Mouse (Mus musculus): ENCODE measurements at regions not wholly inside any gene's neighbourhood (a gene's known extent, or its start where the extent isn't known, plus 50 kb on each side); places are given as distances from the start of the nearest gene placed in this dataset.

DNA sequence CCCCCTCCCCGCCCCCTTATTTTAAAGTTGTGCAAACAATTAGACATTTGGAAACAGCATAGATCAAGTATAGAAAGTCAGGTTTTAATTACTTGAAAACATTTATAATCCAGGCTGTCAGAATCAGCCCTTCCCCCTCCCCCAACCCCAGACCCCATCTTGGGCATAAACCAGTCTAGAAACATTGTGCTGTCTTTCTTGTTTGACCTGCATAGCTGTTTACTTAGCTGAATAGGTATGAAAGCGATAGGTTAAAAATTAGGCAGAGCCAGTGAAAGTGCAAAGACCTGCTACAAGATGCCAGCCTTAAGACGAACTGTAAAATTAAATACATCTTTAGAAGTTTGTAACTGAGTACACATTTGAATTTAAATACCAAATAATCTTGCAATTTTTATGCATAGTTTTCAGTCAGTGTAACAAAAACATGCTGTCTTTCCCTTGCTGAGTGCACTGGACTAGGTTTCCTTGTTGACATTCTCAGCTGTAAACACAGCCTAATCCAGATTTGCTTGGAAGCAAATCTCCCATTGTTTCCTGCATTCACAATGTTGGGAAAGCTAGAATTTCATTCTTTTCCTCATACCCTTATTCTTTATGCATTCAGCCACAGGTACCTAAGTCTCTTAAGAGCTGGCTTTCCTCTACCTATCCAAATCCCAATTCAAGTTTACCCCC, 234.2 kb upstream of the Tbx18 start:
- H3K4me2 ChIP-seq (replicated peaks) = no peak overlapping the region
- H3K27me3 ChIP-seq (replicated peaks) = no peaks in the 10 kb centered on the region
- no peak for ATAC-seq

DNA sequence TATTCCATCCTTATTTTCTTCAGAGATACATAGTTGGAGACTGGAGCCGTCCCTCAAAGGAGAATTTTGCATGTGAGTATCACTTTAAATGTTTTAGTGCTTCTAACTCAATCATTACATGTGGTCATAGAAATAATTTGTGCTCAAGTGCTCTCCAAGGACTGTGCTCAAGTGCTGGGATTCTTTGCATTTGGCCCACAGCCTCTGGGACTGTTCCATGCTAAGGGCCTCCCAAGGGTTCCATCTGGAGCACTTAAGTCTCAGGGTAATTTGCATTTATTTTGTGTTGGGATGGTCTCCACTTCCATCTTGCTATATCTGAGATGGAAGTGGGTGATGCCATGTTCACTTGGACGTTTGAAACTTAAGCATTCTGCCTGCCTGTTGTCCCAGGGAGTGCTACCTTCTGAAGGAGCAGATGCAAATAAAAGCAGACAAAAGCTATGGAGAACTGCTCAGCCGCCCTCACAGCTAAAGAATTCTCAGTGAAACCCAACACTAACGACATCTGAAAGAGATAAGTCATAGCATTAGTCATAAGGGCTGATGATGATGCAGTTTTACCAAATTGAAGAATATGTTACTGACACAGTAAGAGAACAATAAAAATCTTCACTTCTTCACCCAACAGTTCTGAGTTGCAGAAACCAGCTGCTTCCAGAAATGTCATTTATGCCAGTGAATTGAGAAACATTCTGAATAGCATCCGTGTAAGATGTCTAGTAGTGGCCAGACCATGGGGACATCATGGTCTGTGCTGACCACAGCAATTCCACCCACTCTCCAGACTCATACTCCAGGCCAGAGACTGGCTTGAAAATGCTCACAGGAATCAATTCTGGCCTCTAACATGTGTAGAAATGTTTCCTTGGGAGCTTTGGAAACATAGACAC, 237.4 kb upstream of the Tbx18 start:
- 56% methylated on average over 5 of the region's 5 CpGs for WGBS
- Histone ChIP-seq H3K4me3 (replicated peaks) (no peak overlapping the region), H3K36me3 (no peaks in the 10 kb centered on the region), H3K27ac (no peak overlapping the region), H3K9ac (no peak overlapping the region), H3K4me1 (replicated peaks) (no peaks in the 10 kb centered on the region), H3K4me2 (replicated peaks) (no peak overlapping the region), H3K27me3 (replicated peaks) (no peaks in the 10 kb centered on the region), H3K9me3 (no peaks in the 10 kb centered on the region)
- ATAC-seq = no peak

More for the DNA sequence above, 234.2 kb upstream of the Tbx18 start:
- H3K4me3 ChIP-seq (replicated peaks) = no peak overlapping the region
- WGBS = 43% methylated on average over 3 of the region's 3 CpGs
- no peak overlapping the region for H3K27ac ChIP-seq
- H3K9me3 ChIP-seq = no peaks in the 10 kb centered on the region
- no peak overlapping the region for H3K9ac ChIP-seq
- H3K4me1 ChIP-seq (replicated peaks) = no peaks in the 10 kb centered on the region
- no peaks in the 10 kb centered on the region for H3K36me3 ChIP-seq

DNA sequence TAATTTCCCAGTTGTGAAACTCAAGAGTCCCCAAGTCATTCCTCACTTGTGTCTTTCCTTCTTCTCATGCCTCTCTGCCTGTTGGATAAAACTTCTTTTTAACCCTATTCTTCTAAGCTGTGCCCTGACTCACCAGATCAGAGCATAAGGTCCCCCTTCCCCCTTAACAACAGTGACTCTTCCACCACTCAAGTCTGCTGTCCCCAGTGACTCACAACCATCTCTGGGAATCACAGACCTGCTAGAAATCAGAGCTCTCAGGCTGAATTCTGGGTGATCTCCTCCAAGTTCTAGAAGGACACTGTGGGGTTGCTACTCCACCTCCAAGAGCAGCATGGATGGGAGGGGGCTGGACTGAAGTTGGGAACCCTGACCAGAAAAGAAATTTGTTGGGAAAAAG, 239.5 kb upstream of the Tbx18 start:
- no peak for ATAC-seq
- no peaks in the 10 kb centered on the region for H3K9me3 ChIP-seq
- no peaks in the 10 kb centered on the region for H3K36me3 ChIP-seq
- H3K9ac ChIP-seq = no peak overlapping the region
- no peak overlapping the region for H3K4me3 ChIP-seq (replicated peaks)
- H3K4me1 ChIP-seq (replicated peaks) = no peaks in the 10 kb centered on the region
- no peak overlapping the region for H3K4me2 ChIP-seq (replicated peaks)
- H3K27ac ChIP-seq = no peak overlapping the region
- no peaks in the 10 kb centered on the region for H3K27me3 ChIP-seq (replicated peaks)

DNA sequence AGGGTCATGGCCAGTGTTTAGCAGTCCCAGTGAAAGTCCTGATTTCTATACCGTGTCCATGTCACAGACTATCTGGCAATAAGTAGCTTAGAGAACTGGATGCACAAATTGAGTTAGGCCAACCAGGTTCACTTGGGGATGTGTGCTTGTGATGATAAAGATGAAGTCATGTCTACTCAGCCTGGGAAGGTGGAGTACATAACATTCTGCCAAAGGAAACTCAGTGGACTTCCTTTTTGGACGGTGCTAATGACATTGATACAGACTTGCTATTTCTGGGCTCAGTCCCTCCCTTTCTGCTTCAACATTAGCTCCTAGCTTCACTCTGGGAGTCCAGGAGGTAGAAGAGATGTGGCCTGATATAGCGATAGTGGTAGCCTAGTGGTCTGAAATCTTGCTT, 240.7 kb upstream of the Tbx18 start:
- Histone ChIP-seq H3K4me2 (replicated peaks) (no peak overlapping the region), H3K27me3 (replicated peaks) (no peaks in the 10 kb centered on the region)
- WGBS = 83% methylated on average over 3 of the region's 3 CpGs

DNA sequence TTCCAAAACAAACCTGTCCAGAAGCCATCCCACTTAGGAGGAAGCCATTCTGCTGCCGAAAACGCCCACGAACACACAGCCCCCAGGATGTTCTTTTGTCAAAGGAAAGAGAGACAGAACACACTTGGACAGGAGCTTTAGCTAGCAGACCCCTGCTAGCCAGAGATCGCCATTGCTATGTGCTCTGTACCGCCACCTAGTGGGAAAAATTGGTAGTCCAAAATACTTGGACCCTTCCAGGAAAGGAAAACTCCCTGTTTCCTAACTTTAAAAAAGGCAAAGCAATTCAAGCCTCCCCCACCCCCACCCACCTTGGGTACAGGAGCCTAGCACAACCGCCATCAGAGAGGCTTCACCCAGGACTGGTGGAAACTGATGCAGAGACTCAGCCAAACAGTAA, 242.5 kb upstream of the Tbx18 start:
- H3K9me3 ChIP-seq = no peaks in the 10 kb centered on the region
- WGBS = 45% methylated on average over 6 of the region's 6 CpGs
- H3K4me1 ChIP-seq (replicated peaks) = no peaks in the 10 kb centered on the region
- H3K4me3 ChIP-seq (replicated peaks) = no peak overlapping the region
- no peak overlapping the region for H3K27ac ChIP-seq
- H3K9ac ChIP-seq = no peak overlapping the region
- H3K36me3 ChIP-seq = no peaks in the 10 kb centered on the region
- no peaks in the 10 kb centered on the region for H3K27me3 ChIP-seq (replicated peaks)
- ATAC-seq = no peak
- H3K4me2 ChIP-seq (replicated peaks) = no peak overlapping the region

More for the DNA sequence above, 240.7 kb upstream of the Tbx18 start:
- H3K4me3 ChIP-seq (replicated peaks) = no peak overlapping the region
- H3K27ac ChIP-seq = no peak overlapping the region
- H3K9me3 ChIP-seq = no peaks in the 10 kb centered on the region
- ATAC-seq = no peak
- H3K36me3 ChIP-seq = no peaks in the 10 kb centered on the region
- H3K9ac ChIP-seq = no peak overlapping the region
- H3K4me1 ChIP-seq (replicated peaks) = no peaks in the 10 kb centered on the region

DNA sequence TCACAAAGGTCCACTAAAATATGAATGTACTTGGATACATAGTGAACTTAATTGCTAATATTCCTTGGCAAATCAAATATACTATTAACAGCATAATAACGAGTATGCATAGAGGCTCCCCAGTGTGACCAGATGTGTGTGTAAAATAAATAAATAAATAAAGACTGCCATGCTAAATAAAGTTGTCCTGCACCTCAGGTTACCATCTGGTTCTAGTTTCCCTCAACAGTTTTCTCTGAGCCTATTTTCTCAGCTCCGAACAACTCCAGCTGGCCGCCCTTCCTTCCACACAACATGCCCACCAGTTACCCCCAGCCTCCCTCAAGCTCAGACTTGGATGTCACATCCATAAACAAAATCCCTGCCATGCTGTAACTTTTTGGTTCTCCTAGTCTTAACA, 253.8 kb upstream of the Tbx18 start:
- no peak for ATAC-seq

DNA sequence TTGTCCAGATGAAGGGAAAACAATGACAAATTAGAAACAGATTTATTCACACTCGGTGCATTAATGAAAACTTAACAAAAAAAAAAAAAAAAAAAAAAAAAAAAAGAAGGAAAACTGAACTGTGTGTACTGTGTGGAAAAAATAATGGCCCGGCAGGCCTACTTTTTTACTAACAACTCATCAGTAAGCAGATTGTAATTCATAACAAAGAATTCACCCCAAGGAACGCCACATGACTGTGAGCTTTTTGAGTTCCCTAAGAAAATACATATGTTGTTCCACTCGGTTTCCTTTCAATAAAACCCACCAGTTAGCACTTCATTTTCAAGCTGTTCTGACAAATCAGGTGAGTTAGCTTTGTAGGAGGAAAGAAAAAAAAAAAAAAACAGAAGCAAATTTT, 254.4 kb upstream of the Tbx18 start:
- H3K27me3 ChIP-seq (replicated peaks) = no peaks in the 10 kb centered on the region
- no peaks in the 10 kb centered on the region for H3K4me1 ChIP-seq (replicated peaks)
- WGBS = 72% methylated on average over 4 of the region's 4 CpGs
- H3K9ac ChIP-seq = no peak overlapping the region
- no peak for ATAC-seq
- H3K27ac ChIP-seq = no peak overlapping the region
- H3K4me3 ChIP-seq (replicated peaks) = no peak overlapping the region
- no peaks in the 10 kb centered on the region for H3K36me3 ChIP-seq
- H3K4me2 ChIP-seq (replicated peaks) = no peak overlapping the region
- no peaks in the 10 kb centered on the region for H3K9me3 ChIP-seq

More for the DNA sequence above, 253.8 kb upstream of the Tbx18 start:
- Histone ChIP-seq H3K9ac (no peak overlapping the region), H3K27ac (no peak overlapping the region), H3K4me2 (replicated peaks) (no peak overlapping the region), H3K9me3 (no peaks in the 10 kb centered on the region), H3K4me3 (replicated peaks) (no peak overlapping the region), H3K36me3 (no peaks in the 10 kb centered on the region), H3K27me3 (replicated peaks) (no peaks in the 10 kb centered on the region), H3K4me1 (replicated peaks) (no peaks in the 10 kb centered on the region)
- WGBS = 77% methylated on average over 3 of the region's 3 CpGs

DNA sequence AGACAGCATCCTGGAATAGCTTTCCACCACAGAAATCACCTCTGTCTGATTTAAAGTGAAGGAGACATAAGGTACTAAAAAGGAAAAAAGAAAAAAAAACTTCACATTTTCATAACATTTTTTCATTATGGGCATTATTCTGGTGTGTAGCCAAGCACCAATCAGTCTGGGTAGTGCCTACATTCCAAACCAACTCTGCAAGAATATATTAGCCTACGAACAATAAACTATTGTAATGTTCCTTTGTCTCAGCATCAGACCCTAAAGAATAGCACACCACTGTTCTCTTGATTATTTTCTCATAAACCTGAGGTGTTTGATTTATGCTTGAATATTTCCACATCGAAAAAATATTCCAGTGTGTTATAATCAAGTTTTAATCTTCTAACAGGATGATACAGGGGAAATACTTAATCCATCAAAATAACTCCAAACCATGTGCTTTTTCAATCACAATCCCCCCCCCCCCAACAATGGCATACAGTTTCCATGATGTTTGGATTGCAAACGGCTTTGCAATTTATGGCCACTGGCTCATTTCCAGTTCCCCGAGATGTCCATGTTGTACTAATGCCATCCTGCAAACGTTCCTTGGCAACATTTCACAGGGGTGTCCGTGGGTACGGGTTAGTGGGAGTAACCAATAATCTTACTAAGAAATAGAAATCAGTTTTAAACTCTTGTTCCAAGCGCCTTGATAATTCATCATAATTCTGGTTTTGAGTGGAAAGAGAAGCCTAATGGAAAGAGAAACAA, 275.1 kb upstream of the Tbx18 start:
- no peak overlapping the region for H3K9ac ChIP-seq
- no peaks in the 10 kb centered on the region for H3K36me3 ChIP-seq
- H3K4me2 ChIP-seq (replicated peaks) = no peak overlapping the region
- no peaks in the 10 kb centered on the region for H3K4me1 ChIP-seq (replicated peaks)
- WGBS = 80% methylated on average over 8 of the region's 8 CpGs
- ATAC-seq = no peak
- H3K9me3 ChIP-seq = no peaks in the 10 kb centered on the region
- H3K27me3 ChIP-seq (replicated peaks) = no peaks in the 10 kb centered on the region
- no peak overlapping the region for H3K27ac ChIP-seq
- H3K4me3 ChIP-seq (replicated peaks) = no peak overlapping the region

DNA sequence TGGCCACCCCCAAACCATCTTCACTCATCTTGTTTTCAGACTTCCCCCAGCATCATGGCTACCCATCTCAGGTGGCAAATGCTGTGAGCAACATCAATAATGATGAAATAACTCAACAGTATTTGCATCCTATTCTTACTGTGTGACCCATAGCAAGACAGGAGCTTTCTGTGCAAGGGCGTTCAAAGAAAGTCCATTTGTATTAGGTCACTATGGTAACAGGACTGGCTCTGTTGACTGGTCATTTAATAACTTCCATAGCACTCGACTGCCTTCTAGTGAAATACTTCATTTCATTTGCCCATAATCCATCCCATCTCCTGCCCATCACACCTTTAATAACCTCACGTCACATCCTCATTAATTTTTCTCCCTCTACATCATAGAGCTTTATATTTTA, 292.7 kb upstream of the Tbx18 start:
- Histone ChIP-seq H3K4me1 (replicated peaks) (no peaks in the 10 kb centered on the region), H3K9me3 (no peaks in the 10 kb centered on the region), H3K4me2 (replicated peaks) (no peak overlapping the region), H3K4me3 (replicated peaks) (no peak overlapping the region), H3K27me3 (replicated peaks) (no peaks in the 10 kb centered on the region), H3K9ac (no peak overlapping the region), H3K36me3 (no peaks in the 10 kb centered on the region), H3K27ac (no peak overlapping the region)
- ATAC-seq = no peak
- WGBS = 74% methylated on average over 3 of the region's 3 CpGs

DNA sequence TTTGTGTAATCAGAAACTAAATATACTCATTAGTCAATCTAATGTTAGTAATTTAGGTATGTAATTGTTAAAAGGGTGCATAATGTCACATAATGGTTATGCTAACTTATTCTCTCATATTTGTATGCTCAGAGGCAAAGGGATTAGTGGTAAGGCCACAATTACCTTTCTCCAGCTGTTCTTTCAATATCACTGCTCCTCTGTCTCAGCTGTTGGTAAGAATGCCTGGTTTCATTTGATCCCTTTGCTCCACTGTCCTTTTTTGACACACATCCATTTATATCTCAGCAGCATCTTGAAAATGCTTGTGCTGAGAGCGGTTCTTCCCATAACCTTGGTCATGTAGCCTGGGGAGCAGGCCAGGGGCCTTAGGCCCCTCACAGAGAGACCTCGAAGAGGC, 294.9 kb upstream of the Tbx18 start:
- H3K27me3 ChIP-seq (replicated peaks) = no peaks in the 10 kb centered on the region
- H3K4me1 ChIP-seq (replicated peaks) = no peaks in the 10 kb centered on the region
- WGBS = 74% methylated on average over 2 of the region's 2 CpGs
- no peaks in the 10 kb centered on the region for H3K9me3 ChIP-seq
- no peaks in the 10 kb centered on the region for H3K36me3 ChIP-seq
- ATAC-seq = no peak
- H3K27ac ChIP-seq = no peak overlapping the region
- no peak overlapping the region for H3K4me2 ChIP-seq (replicated peaks)
- H3K9ac ChIP-seq = no peak overlapping the region
- no peak overlapping the region for H3K4me3 ChIP-seq (replicated peaks)

DNA sequence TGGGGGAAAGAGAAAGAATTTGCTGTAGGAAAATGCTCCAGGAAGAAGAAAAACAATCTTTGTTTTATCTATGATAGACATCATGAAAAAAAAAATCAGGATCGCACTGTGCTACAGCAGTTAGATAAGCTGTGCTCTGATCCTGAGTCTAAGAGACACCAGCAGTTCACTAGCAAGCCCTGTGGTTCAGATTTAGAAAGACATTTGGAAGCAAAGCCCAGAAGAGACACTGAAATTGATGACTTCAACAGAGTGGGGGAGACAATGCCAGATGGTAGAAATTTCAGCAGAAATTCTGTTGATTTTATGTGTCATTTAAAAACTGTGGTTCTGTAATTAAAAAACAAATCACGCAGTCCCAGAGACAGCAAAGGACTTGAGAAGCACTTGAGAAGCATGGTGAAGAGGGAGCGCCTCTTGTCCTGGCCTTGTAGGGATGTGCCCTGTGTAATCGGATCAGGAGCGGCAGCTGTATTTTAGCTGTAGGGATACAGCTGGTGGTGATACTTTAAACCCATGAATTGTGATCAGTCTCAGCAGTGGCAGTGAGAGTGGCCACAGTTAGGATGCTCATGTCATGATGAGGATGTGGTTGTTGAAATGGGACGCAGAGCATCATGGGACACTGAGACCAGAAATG, 296.4 kb upstream of the Nt5e start:
- Histone ChIP-seq H3K9ac (no peak overlapping the region), H3K27me3 (replicated peaks) (no peaks in the 10 kb centered on the region), H3K4me1 (replicated peaks) (no peaks in the 10 kb centered on the region), H3K4me2 (replicated peaks) (no peak overlapping the region), H3K27ac (no peak overlapping the region), H3K4me3 (replicated peaks) (no peak overlapping the region), H3K36me3 (no peaks in the 10 kb centered on the region), H3K9me3 (no peaks in the 10 kb centered on the region)
- WGBS = 69% methylated on average over 6 of the region's 6 CpGs
- no peak for ATAC-seq

DNA sequence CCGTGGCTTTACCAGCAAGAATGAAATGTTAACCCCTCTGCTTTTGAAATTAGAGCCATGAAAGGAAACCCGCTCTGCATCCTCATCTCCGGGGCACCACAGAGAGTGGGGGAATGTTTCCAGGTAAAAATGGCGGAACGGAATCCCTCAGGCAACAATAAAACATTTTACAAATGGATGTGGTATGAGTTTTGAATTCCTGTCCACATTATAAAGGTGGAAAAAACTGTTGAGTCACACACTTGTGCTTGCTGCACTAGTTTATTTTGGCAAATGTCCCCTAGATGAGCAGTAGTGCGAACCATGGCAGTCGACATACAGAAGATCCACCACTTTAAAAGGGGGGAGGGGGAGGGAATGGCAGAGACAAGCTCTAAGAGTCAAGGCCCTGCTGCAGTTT, 289.4 kb upstream of the Nt5e start:
- no peak for ATAC-seq
- WGBS = 89% methylated on average over 7 of the region's 7 CpGs
- no peaks in the 10 kb centered on the region for H3K9me3 ChIP-seq
- H3K27ac ChIP-seq = no peak overlapping the region
- H3K4me3 ChIP-seq (replicated peaks) = no peak overlapping the region
- no peak overlapping the region for H3K9ac ChIP-seq
- no peaks in the 10 kb centered on the region for H3K27me3 ChIP-seq (replicated peaks)
- H3K4me2 ChIP-seq (replicated peaks) = no peak overlapping the region
- no peaks in the 10 kb centered on the region for H3K36me3 ChIP-seq
- no peaks in the 10 kb centered on the region for H3K4me1 ChIP-seq (replicated peaks)

All from intestine, embryonic 15.5 days (tissue).